Mouse (Mus musculus): ENCODE measurements at regions not wholly inside any gene's neighbourhood (a gene's known extent, or its start where the extent isn't known, plus 50 kb on each side); places are given as distances from the start of the nearest gene placed in this dataset.
A peak's percentile ranks its signal among the peaks of the same experiment; 100 is the strongest.

DNA sequence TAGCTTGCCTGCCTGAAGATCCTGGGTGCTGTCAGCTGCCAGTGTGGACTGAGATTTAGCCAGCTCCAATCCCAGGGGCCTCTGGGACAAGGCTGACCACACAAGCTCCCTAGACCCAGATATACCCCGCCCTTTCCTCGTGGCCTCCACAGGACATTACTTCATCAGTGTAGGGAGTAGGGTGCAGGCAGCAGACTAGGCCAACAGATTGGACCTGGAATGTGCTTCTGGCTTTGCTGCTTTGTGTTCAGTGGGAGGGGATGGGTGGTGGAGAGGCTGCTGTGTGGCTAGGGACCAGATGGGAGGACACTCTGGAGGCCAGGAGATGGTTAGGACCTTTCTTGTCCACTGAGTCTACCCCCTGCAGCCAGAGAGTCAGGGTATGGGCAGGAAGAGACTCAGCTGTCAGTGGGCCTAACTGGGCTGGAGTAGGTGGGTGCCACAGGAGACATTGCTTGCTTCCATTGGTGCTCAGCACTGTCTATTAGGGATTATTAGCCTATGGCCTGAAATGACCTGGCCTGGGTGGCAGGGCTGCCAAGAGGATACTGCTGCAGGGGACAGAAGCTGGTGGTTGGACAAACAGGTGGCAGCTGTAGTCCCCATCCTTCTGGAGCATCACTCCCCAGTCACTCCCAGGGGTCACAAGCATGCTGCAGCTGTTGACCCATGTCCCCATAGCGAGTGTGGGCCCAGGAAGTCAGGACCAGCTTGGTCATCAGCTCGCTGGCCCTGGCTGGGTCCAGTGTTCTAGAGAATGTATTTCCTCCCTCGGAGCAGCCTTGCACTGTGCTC is 132.5 kb upstream of the Ccnd1 start:
- H3K27me3 ChIP-seq (replicated peaks), result 0 out of 2 replicates have a peak, but pooled peaks cover 6% of the 10 kb centered on the region
- WGBS, result 67% methylated on average over 5 of the region's 5 CpGs
- H3K9me3 ChIP-seq, result no peaks in the 10 kb centered on the region
- H3K9ac ChIP-seq, result no peak overlapping the region
- ATAC-seq (ENCODE audit: extremely low read depth, insufficient number of reproducible peaks, low FRiP score, low TSS enrichment), result no peak
- H3K36me3 ChIP-seq, result no peaks in the 10 kb centered on the region
- no peak overlapping the region for H3K4me3 ChIP-seq
- no peak overlapping the region for H3K4me2 ChIP-seq
- H3K4me1 ChIP-seq, result no peaks in the 10 kb centered on the region
- no peak overlapping the region for H3K27ac ChIP-seq (replicated peaks)

GRCm38 (mm10) chr7:145071533-145071932 is 131.8 kb upstream of the Ccnd1 start:
- H3K27ac ChIP-seq (replicated peaks), result no peak overlapping the region
- 0 out of 2 replicates have a peak, but pooled peaks cover 6% of the 10 kb centered on the region for H3K27me3 ChIP-seq (replicated peaks)
- WGBS, result 47% methylated on average over 2 of the region's 2 CpGs
- no peak overlapping the region for H3K4me3 ChIP-seq
- no peak overlapping the region for H3K9ac ChIP-seq
- no peaks in the 10 kb centered on the region for H3K36me3 ChIP-seq
- no peak for ATAC-seq (ENCODE audit: extremely low read depth, insufficient number of reproducible peaks, low FRiP score, low TSS enrichment)
- no peaks in the 10 kb centered on the region for H3K9me3 ChIP-seq
- no peak overlapping the region for H3K4me2 ChIP-seq
- H3K4me1 ChIP-seq, result no peaks in the 10 kb centered on the region

DNA sequence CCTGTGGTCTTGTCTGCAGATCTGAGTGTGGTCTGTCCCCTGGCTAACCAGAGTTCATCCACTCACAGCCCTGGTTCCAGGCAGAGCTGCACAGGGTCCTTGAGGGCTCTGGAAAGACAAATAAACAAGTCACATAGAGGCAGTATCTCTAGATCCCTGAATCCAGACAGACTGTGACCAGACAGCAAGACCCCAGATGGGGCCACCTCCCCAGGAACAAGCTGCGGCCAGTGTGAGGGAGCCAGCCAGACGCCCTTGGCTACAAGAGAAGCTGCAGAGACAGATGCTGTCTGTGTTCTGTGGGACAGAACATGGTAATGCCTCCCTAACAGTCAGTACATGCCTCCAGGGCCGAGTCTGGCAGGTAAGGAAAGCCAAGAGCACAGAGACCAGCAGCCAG is 127.6 kb upstream of the Ccnd1 start:
- no peak overlapping the region for H3K9ac ChIP-seq
- 39% methylated on average over 3 of the region's 3 CpGs for WGBS
- no peaks in the 10 kb centered on the region for H3K4me1 ChIP-seq
- ATAC-seq (ENCODE audit: extremely low read depth, insufficient number of reproducible peaks, low FRiP score, low TSS enrichment), result no peak
- H3K27ac ChIP-seq (replicated peaks), result no peak overlapping the region
- H3K9me3 ChIP-seq, result no peaks in the 10 kb centered on the region
- no peak overlapping the region for H3K4me3 ChIP-seq
- no peaks in the 10 kb centered on the region for H3K36me3 ChIP-seq
- peaks cover 6% of the 10 kb centered on the region; the same call in 1 of the 2 replicates for H3K27me3 ChIP-seq (replicated peaks)
- H3K4me2 ChIP-seq, result no peak overlapping the region

- no peak for ATAC-seq (ENCODE audit: extremely low read depth, insufficient number of reproducible peaks, low FRiP score, low TSS enrichment)
- Histone ChIP-seq H3K9ac (no peak overlapping the region), H3K4me1 (no peaks in the 10 kb centered on the region), H3K9me3 (peaks cover 4% of the 10 kb centered on the region), H3K27me3 (replicated peaks) (peaks cover 7% of the 10 kb centered on the region; the same call in 1 of the 2 replicates), H3K4me3 (no peak overlapping the region), H3K27ac (replicated peaks) (no peak overlapping the region), H3K4me2 (no peak overlapping the region), H3K36me3 (no peaks in the 10 kb centered on the region)
- 59% methylated on average over 7 of the region's 7 CpGs for WGBS
Observed at GRCm38 (mm10) chr7:145056320-145056719, 116.6 kb upstream of the Ccnd1 start.

- H3K4me2 ChIP-seq, result no peak overlapping the region
- ATAC-seq (ENCODE audit: extremely low read depth, insufficient number of reproducible peaks, low FRiP score, low TSS enrichment), result no peak
- peaks cover 7% of the 10 kb centered on the region for H3K4me1 ChIP-seq
- H3K4me3 ChIP-seq, result no peak overlapping the region
- H3K27me3 ChIP-seq (replicated peaks), result peaks cover 2% of the 10 kb centered on the region; the same call in 1 of the 2 replicates
- H3K9ac ChIP-seq, result no peak overlapping the region
- H3K9me3 ChIP-seq, result peaks cover 4% of the 10 kb centered on the region
- H3K36me3 ChIP-seq, result no peaks in the 10 kb centered on the region
- H3K27ac ChIP-seq (replicated peaks), result no peak overlapping the region
Observed at GRCm38 (mm10) chr7:145051616-145052015, 111.9 kb upstream of the Ccnd1 start.

DNA sequence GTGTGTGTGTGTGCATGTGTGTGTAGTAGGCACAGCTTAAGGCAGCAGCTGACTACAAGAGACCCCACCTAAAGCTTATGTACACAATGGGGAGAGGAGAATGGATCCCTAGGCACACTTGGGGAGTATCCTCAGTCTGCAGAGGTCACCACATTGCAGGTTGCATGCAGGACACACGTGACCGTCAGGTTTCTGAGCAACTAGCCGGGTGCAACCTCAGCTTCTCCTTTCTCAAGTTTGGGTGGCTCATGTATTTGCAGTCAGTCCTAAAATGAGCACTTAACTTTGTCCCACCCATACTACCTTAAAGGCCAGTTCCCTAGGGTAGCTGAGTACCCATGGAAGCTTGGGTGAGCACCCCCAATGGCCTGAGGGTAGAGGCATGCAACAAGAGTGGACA is 111.0 kb upstream of the Ccnd1 start:
- H3K4me1 ChIP-seq, result peaks cover 7% of the 10 kb centered on the region
- no peak for ATAC-seq (ENCODE audit: extremely low read depth, insufficient number of reproducible peaks, low FRiP score, low TSS enrichment)
- no peak overlapping the region for H3K9ac ChIP-seq
- WGBS, result 81% methylated on average over 3 of the region's 3 CpGs
- H3K4me2 ChIP-seq, result no peak overlapping the region
- no peak overlapping the region for H3K27ac ChIP-seq (replicated peaks)
- H3K36me3 ChIP-seq, result no peaks in the 10 kb centered on the region
- no peaks in the 10 kb centered on the region; the same call in 1 of the 2 replicates for H3K27me3 ChIP-seq (replicated peaks)
- peaks cover 4% of the 10 kb centered on the region for H3K9me3 ChIP-seq
- H3K4me3 ChIP-seq, result no peak overlapping the region

- Histone ChIP-seq H3K4me1 (peaks cover 13% of the 10 kb centered on the region), H3K27me3 (replicated peaks) (no peaks in the 10 kb centered on the region), H3K36me3 (no peaks in the 10 kb centered on the region), H3K27ac (replicated peaks) (peak overlapping the region; percentile 74), H3K4me3 (no peak overlapping the region), H3K9ac (no peak overlapping the region), H3K4me2 (no peak overlapping the region), H3K9me3 (no peaks in the 10 kb centered on the region)
- WGBS, result 77% methylated on average over 5 of the region's 5 CpGs
- ATAC-seq (ENCODE audit: extremely low read depth, insufficient number of reproducible peaks, low FRiP score, low TSS enrichment), result no peak
Observed at GRCm38 (mm10) chr7:145048481-145048877, 108.8 kb upstream of the Ccnd1 start.

- no peaks in the 10 kb centered on the region for H3K9me3 ChIP-seq
- no peaks in the 10 kb centered on the region for H3K36me3 ChIP-seq
- H3K27me3 ChIP-seq (replicated peaks), result no peaks in the 10 kb centered on the region
- H3K4me1 ChIP-seq, result peaks cover 13% of the 10 kb centered on the region
- no peak for ATAC-seq (ENCODE audit: extremely low read depth, insufficient number of reproducible peaks, low FRiP score, low TSS enrichment)
- H3K4me2 ChIP-seq, result no peak overlapping the region; the same call in 1 of the 2 replicates
- H3K9ac ChIP-seq, result 0 out of 2 replicates have a peak overlapping the region, but pooled peaks have one; percentile 37
- H3K4me3 ChIP-seq, result no peak overlapping the region
- H3K27ac ChIP-seq (replicated peaks), result peak overlapping the region; percentile 74
- WGBS, result 59% methylated on average over 7 of the region's 7 CpGs
Observed at GRCm38 (mm10) chr7:145047771-145048480, 108.2 kb upstream of the Ccnd1 start.

DNA sequence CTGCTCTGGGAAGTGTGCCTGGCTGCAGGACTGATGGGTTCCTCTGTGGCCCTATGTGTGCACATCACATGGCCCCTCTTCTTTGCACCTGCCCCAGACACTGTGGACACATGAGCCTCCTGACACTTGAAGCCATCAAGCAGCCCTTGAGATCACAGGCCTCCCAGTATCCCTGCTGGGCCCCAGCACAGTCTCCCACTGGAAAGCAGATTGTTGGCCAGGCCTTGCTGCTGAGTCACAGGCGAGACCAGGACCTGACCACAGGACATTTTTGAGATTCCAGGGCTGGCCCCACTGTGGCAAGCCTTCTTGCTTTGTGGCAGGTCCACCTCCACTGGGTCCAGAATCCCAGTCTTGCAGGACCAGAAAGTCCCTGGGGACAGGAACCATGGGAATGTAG is 105.5 kb upstream of the Ccnd1 start:
- H3K4me1 ChIP-seq, result peaks cover 13% of the 10 kb centered on the region
- ATAC-seq (ENCODE audit: extremely low read depth, insufficient number of reproducible peaks, low FRiP score, low TSS enrichment), result no peak
- H3K27me3 ChIP-seq (replicated peaks), result no peaks in the 10 kb centered on the region
- 38% methylated on average over 1 of the region's 1 CpGs for WGBS
- no peak overlapping the region for H3K9ac ChIP-seq
- H3K36me3 ChIP-seq, result no peaks in the 10 kb centered on the region
- H3K27ac ChIP-seq (replicated peaks), result no peak overlapping the region
- no peak overlapping the region for H3K4me3 ChIP-seq
- no peaks in the 10 kb centered on the region for H3K9me3 ChIP-seq
- no peak overlapping the region for H3K4me2 ChIP-seq

DNA sequence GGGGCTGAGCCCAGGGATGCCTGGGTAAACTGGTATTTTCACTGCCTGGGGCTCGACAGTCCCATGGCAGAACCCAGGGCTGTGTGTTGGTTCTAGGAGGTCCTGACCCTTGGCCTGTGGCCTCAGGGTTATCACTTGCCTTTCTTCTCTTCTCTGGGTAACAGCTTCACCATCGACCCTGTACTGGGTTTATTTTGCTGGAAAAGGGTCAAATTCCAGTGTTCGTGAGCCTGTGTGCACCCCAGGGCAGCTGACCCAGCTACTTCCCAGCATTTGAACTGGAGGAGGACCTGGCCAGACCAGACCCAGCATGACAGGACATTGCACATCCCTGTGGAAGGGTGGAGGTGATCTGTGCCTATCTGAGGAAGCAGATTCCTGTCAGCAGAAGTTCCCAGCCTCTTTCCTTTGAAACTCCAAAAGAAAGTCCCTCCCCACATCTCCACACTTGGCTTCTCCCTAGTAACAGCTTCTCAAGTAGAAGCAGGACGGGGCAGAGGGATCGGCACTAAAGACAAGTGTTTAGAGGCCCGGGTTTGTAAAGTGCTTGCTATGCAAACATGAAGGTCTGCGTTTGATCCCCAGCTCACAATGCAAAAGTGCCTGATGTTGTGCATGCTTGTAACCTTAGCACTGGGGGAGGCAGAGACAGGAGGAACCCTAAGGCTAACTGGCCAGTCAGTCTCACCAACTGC is 103.9 kb upstream of the Ccnd1 start:
- 49% methylated on average over 7 of the region's 7 CpGs for WGBS
- Histone ChIP-seq H3K27ac (replicated peaks) (no peak overlapping the region), H3K27me3 (replicated peaks) (no peaks in the 10 kb centered on the region), H3K4me3 (no peak overlapping the region), H3K9me3 (no peaks in the 10 kb centered on the region), H3K9ac (no peak overlapping the region), H3K4me1 (peaks cover 13% of the 10 kb centered on the region), H3K36me3 (no peaks in the 10 kb centered on the region), H3K4me2 (no peak overlapping the region)
- no peak for ATAC-seq (ENCODE audit: extremely low read depth, insufficient number of reproducible peaks, low FRiP score, low TSS enrichment)

- Histone ChIP-seq H3K4me3 (no peak overlapping the region), H3K4me1 (peaks cover 6% of the 10 kb centered on the region), H3K27ac (replicated peaks) (no peak overlapping the region), H3K36me3 (no peaks in the 10 kb centered on the region), H3K9ac (no peak overlapping the region), H3K4me2 (no peak overlapping the region), H3K9me3 (no peaks in the 10 kb centered on the region), H3K27me3 (replicated peaks) (0 out of 2 replicates have a peak, but pooled peaks cover 4% of the 10 kb centered on the region)
- no peak for ATAC-seq (ENCODE audit: extremely low read depth, insufficient number of reproducible peaks, low FRiP score, low TSS enrichment)
- 74% methylated on average over 8 of the region's 8 CpGs for WGBS
Observed at GRCm38 (mm10) chr7:145040871-145041270, 101.1 kb upstream of the Ccnd1 start.
